Mouse (Mus musculus): ENCODE results near the gene Psmd1.

DNA sequence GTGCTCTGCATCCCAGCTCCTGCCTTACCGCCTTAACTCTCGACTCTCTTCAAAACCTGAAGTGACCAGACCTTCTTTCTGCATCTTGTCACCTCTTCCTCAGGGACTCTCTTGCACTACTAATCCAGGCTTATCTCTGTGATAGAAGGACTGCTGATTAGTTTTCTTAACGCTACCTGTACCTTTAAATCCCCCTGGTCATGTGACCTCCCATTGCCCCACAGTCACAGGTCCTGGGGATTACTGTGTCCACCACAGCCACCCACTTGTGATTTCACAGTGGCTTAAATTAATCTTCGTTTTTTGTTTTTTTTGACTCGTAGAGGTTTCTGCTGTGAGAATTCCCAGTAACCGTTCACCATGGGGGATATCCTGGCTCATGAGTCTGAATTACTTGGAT, 92.4 kb downstream of the Psmd1 start:
- TF ChIP-seq EP300 (IDR thresholded peaks at IDR 0.05; ENCODE audit: low read depth in 1 of 2, low read length in 2 of 2) (no peak), POLR2A (IDR thresholded peaks at IDR 0.05; ENCODE audit: control insufficient read depth in 1 of 2, insufficient read depth in 1 of 2, low read depth in 1 of 2, low read length in 2 of 2, poor library complexity in 1 of 2) (no peak)
